Mouse (Mus musculus): ENCODE data around the gene Ppp6r1. TPM values are rescaled to one million over a fixed set of nuclear protein-coding genes. Genes with fewer than 3 reads are reported as not detected.
A peak's percentile ranks its signal among the peaks of the same experiment; 100 is the strongest.

The Ppp6r1 gene
- polyA plus RNA-seq (2016; fragmentation: Nextera tagmentation; extraction: Ambion mirVana): 8.0 and 9.2 TPM in 2 replicates

GRCm38 (mm10) chr7:4658912-4659551 lies at the start of gene Ppp6r1:
Gene Ppp6r1 (minus strand): TSS chr7:4659019.
- peak; percentile 92 for DNase-seq (ENCODE audit: extremely low spot score, low spot score)
- H3K9me3 ChIP-seq: no peaks in the 10 kb centered on the region
- under 1% methylated on average over 54 of the region's 54 CpGs for WGBS
- peaks cover 41% of the 10 kb centered on the region for H3K4me1 ChIP-seq
- H3K36me3 ChIP-seq (replicated peaks): peaks cover 26% of the 10 kb centered on the region
- H3K27me3 ChIP-seq (ENCODE audit: poor library complexity, severe bottlenecking): no peaks in the 10 kb centered on the region
- H3K4me3 ChIP-seq: peak within 1 kb of the TSS; percentile 85
- peak within 1 kb of the TSS; percentile 95 for H3K27ac ChIP-seq

GRCm38 (mm10) chr7:4705098-4705497 lies 46.3 kb upstream of the Ppp6r1 start:
- Histone ChIP-seq H3K27ac (peak overlapping the region; percentile 3; the same call in 1 of the 2 replicates), H3K4me3 (peak overlapping the region; percentile 22; the same call in 1 of the 2 replicates), H3K36me3 (replicated peaks) (peaks cover 96% of the 10 kb centered on the region), H3K27me3 (ENCODE audit: poor library complexity, severe bottlenecking) (no peaks in the 10 kb centered on the region), H3K4me1 (peaks cover 19% of the 10 kb centered on the region), H3K9me3 (no peaks in the 10 kb centered on the region)
- peak; percentile 65 for DNase-seq (ENCODE audit: extremely low spot score, low spot score)
- 37% methylated on average over 18 of the region's 18 CpGs for WGBS

- WGBS: 92% methylated on average over 7 of the region's 7 CpGs
- Histone ChIP-seq H3K4me1 (peaks cover 19% of the 10 kb centered on the region), H3K9me3 (no peaks in the 10 kb centered on the region), H3K4me3 (no peak overlapping the region), H3K27ac (no peak overlapping the region), H3K36me3 (replicated peaks) (peaks cover 96% of the 10 kb centered on the region), H3K27me3 (ENCODE audit: poor library complexity, severe bottlenecking) (no peaks in the 10 kb centered on the region)
- no peak for DNase-seq (ENCODE audit: extremely low spot score, low spot score)
Measured at GRCm38 (mm10) chr7:4703195-4703594, 44.4 kb upstream of the Ppp6r1 start.

- WGBS: 61% methylated on average over 8 of the region's 8 CpGs
- Histone ChIP-seq H3K36me3 (replicated peaks) (peaks cover 96% of the 10 kb centered on the region), H3K9me3 (no peaks in the 10 kb centered on the region), H3K27me3 (ENCODE audit: poor library complexity, severe bottlenecking) (no peaks in the 10 kb centered on the region), H3K4me1 (peaks cover 19% of the 10 kb centered on the region), H3K27ac (no peak overlapping the region), H3K4me3 (no peak overlapping the region)
- DNase-seq (ENCODE audit: extremely low spot score, low spot score): no peak
Measured at GRCm38 (mm10) chr7:4702334-4702733, 43.5 kb upstream of the Ppp6r1 start.

GRCm38 (mm10) chr7:4693004-4693403 lies 34.2 kb upstream of the Ppp6r1 start:
- Histone ChIP-seq H3K27ac (no peak overlapping the region), H3K9me3 (no peaks in the 10 kb centered on the region), H3K4me3 (no peak overlapping the region), H3K36me3 (replicated peaks) (peaks cover 55% of the 10 kb centered on the region), H3K4me1 (peaks cover 30% of the 10 kb centered on the region), H3K27me3 (ENCODE audit: poor library complexity, severe bottlenecking) (no peaks in the 10 kb centered on the region)
- 85% methylated on average over 6 of the region's 6 CpGs for WGBS
- DNase-seq (ENCODE audit: extremely low spot score, low spot score): no peak

- H3K27ac ChIP-seq: peak overlapping the region; percentile 100
- no peaks in the 10 kb centered on the region for H3K27me3 ChIP-seq (ENCODE audit: poor library complexity, severe bottlenecking)
- peaks cover 38% of the 10 kb centered on the region for H3K36me3 ChIP-seq (replicated peaks)
- DNase-seq (ENCODE audit: extremely low spot score, low spot score): peak; percentile 34
- H3K4me3 ChIP-seq: peak overlapping the region; percentile 99
- H3K4me1 ChIP-seq: peaks cover 30% of the 10 kb centered on the region
- no peaks in the 10 kb centered on the region for H3K9me3 ChIP-seq
- WGBS: 5% methylated on average over 31 of the region's 35 CpGs
Measured at GRCm38 (mm10) chr7:4690951-4691653, 32.3 kb upstream of the Ppp6r1 start.

- H3K27me3 ChIP-seq (ENCODE audit: poor library complexity, severe bottlenecking): no peaks in the 10 kb centered on the region
- peaks cover 31% of the 10 kb centered on the region for H3K36me3 ChIP-seq (replicated peaks)
- H3K4me3 ChIP-seq: peak within 1 kb of the TSS; percentile 99
- no peaks in the 10 kb centered on the region for H3K9me3 ChIP-seq
- WGBS: 0% methylated on average over 10 of the region's 18 CpGs
- peak; percentile 94 for DNase-seq (ENCODE audit: extremely low spot score, low spot score)
- peaks cover 30% of the 10 kb centered on the region for H3K4me1 ChIP-seq
- peak within 1 kb of the TSS; percentile 100 for H3K27ac ChIP-seq
Measured at GRCm38 (mm10) chr7:4690387-4690786, 31.6 kb upstream of the Ppp6r1 start, which contains the start of gene Brsk1. Gene Brsk1 (plus strand): TSS chr7:4690604.

GRCm38 (mm10) chr7:4684632-4685417 lies 26.0 kb upstream of the Ppp6r1 start, which contains the start of gene Hspbp1:
Gene Hspbp1 (minus strand): TSS chr7:4685068.
- Histone ChIP-seq H3K36me3 (replicated peaks) (peaks cover 30% of the 10 kb centered on the region), H3K27me3 (ENCODE audit: poor library complexity, severe bottlenecking) (no peaks in the 10 kb centered on the region), H3K4me1 (peaks cover 13% of the 10 kb centered on the region), H3K4me3 (peak within 1 kb of the TSS; percentile 90), H3K27ac (peak within 1 kb of the TSS; percentile 86), H3K9me3 (no peaks in the 10 kb centered on the region)
- WGBS: under 1% methylated on average over 32 of the region's 32 CpGs
- peak; percentile 95 for DNase-seq (ENCODE audit: extremely low spot score, low spot score)

- DNase-seq (ENCODE audit: extremely low spot score, low spot score): no peak
- H3K4me3 ChIP-seq: peak overlapping the region; percentile 90
- no peaks in the 10 kb centered on the region for H3K9me3 ChIP-seq
- H3K36me3 ChIP-seq (replicated peaks): peaks cover 32% of the 10 kb centered on the region
- H3K27ac ChIP-seq: peak overlapping the region; percentile 86
- H3K27me3 ChIP-seq (ENCODE audit: poor library complexity, severe bottlenecking): no peaks in the 10 kb centered on the region
- H3K4me1 ChIP-seq: peaks cover 13% of the 10 kb centered on the region
- WGBS: under 1% methylated on average over 13 of the region's 13 CpGs
Measured at GRCm38 (mm10) chr7:4684203-4684602, 25.4 kb upstream of the Ppp6r1 start.

GRCm38 (mm10) chr7:4683307-4683706 lies 24.5 kb upstream of the Ppp6r1 start:
- Histone ChIP-seq H3K4me1 (peaks cover 13% of the 10 kb centered on the region), H3K4me3 (no peak overlapping the region), H3K36me3 (replicated peaks) (peaks cover 35% of the 10 kb centered on the region), H3K27ac (no peak overlapping the region), H3K27me3 (ENCODE audit: poor library complexity, severe bottlenecking) (no peaks in the 10 kb centered on the region), H3K9me3 (no peaks in the 10 kb centered on the region)
- DNase-seq (ENCODE audit: extremely low spot score, low spot score): no peak
- 87% methylated on average over 5 of the region's 5 CpGs for WGBS

GRCm38 (mm10) chr7:4675200-4675599 lies 16.4 kb upstream of the Ppp6r1 start:
- H3K4me3 ChIP-seq: no peak overlapping the region
- WGBS: 95% methylated on average over 7 of the region's 7 CpGs
- H3K9me3 ChIP-seq: no peaks in the 10 kb centered on the region
- H3K36me3 ChIP-seq (replicated peaks): peaks cover 85% of the 10 kb centered on the region
- H3K27me3 ChIP-seq (ENCODE audit: poor library complexity, severe bottlenecking): no peaks in the 10 kb centered on the region
- no peak for DNase-seq (ENCODE audit: extremely low spot score, low spot score)
- H3K27ac ChIP-seq: no peak overlapping the region
- no peaks in the 10 kb centered on the region for H3K4me1 ChIP-seq

GRCm38 (mm10) chr7:4674114-4674731 lies 15.4 kb upstream of the Ppp6r1 start:
- WGBS: 92% methylated on average over 12 of the region's 12 CpGs
- peaks cover 87% of the 10 kb centered on the region for H3K36me3 ChIP-seq (replicated peaks)
- H3K9me3 ChIP-seq: no peaks in the 10 kb centered on the region
- no peaks in the 10 kb centered on the region for H3K27me3 ChIP-seq (ENCODE audit: poor library complexity, severe bottlenecking)
- H3K27ac ChIP-seq: no peak overlapping the region
- no peak for DNase-seq (ENCODE audit: extremely low spot score, low spot score)
- no peak overlapping the region for H3K4me3 ChIP-seq
- H3K4me1 ChIP-seq: no peaks in the 10 kb centered on the region

Measured in forebrain, embryonic 10.5 days (tissue).